Comparison of ENCODE assay signal across 31 mouse cellular contexts in genomic region chr5:107444251-107444650, GRCm38 (mm10). TPM values are rescaled to one million over a fixed set of nuclear protein-coding genes. Genes with fewer than 3 reads are reported as not detected.
A peak's percentile ranks its signal among the peaks of the same experiment; 100 is the strongest.
DNase-seq lines count a peak whose midpoint lies in the region; ATAC-seq lines count a peak whose summit lies in the region.
"Had no signal": no experiment of that assay in that cellular context is flagged by ENCODE, and none has a peak within 500 bp of the region (broad histone marks: within the 10 kb centered on the region; RNA-seq: fewer than 3 reads in every experiment).

No protein-coding gene starts in this region.

- H3K27me3 ChIP-seq in embryonic facial prominence, embryonic 14.5 days (replicated peaks; ENCODE audit: control insufficient read depth, insufficient read depth, low read length), result no peaks in the 10 kb centered on the region
- no peaks in the 10 kb centered on the region for H3K27me3 ChIP-seq in embryonic facial prominence, embryonic 10.5 days (replicated peaks; ENCODE audit: low read depth, poor library complexity, severe bottlenecking)
- H3K27me3 ChIP-seq in hindbrain, embryonic 13.5 days, result no peaks in the 10 kb centered on the region
- no peaks in the 10 kb centered on the region for H3K27me3 ChIP-seq in hindbrain, embryonic 12.5 days
- no peaks in the 10 kb centered on the region for H3K27me3 ChIP-seq in neural tube, embryonic 14.5 days (ENCODE audit: control insufficient read depth, insufficient read depth, low read length)
- no peaks in the 10 kb centered on the region for H3K27me3 ChIP-seq in neural tube, embryonic 15.5 days (replicated peaks)
- H3K27me3 ChIP-seq: embryonic facial prominence, embryonic 13.5 days; heart, embryonic 12.5 days; heart, embryonic 15.5 days; hindbrain, embryonic 15.5 days; Patski had no signal

- H3K36me3 ChIP-seq in embryonic facial prominence, embryonic 14.5 days (ENCODE audit: control insufficient read depth, insufficient read depth, low read length), result no peaks in the 10 kb centered on the region
- no peaks in the 10 kb centered on the region; the same call in 1 of the 2 replicates for H3K36me3 ChIP-seq in embryonic facial prominence, embryonic 10.5 days (replicated peaks)
- H3K36me3 ChIP-seq in hindbrain, embryonic 13.5 days, result no peaks in the 10 kb centered on the region
- H3K36me3 ChIP-seq in hindbrain, embryonic 12.5 days, result no peaks in the 10 kb centered on the region
- no peaks in the 10 kb centered on the region for H3K36me3 ChIP-seq in neural tube, embryonic 14.5 days (ENCODE audit: control insufficient read depth, insufficient read depth, low read length)
- no peaks in the 10 kb centered on the region for H3K36me3 ChIP-seq in neural tube, embryonic 15.5 days
- H3K36me3 ChIP-seq: forebrain, embryonic 10.5 days; heart, embryonic 15.5 days; hindbrain, embryonic 10.5 days; hindbrain, embryonic 15.5 days had no signal

- no peaks in the 10 kb centered on the region for H3K4me1 ChIP-seq in embryonic facial prominence, embryonic 14.5 days (ENCODE audit: control insufficient read depth, insufficient read depth, low read length)
- no peaks in the 10 kb centered on the region for H3K4me1 ChIP-seq in embryonic facial prominence, embryonic 10.5 days
- peaks cover under 1% of the 10 kb centered on the region; the same call in 1 of the 2 replicates for H3K4me1 ChIP-seq in hindbrain, embryonic 13.5 days (replicated peaks)
- no peaks in the 10 kb centered on the region for H3K4me1 ChIP-seq in hindbrain, embryonic 12.5 days
- H3K4me1 ChIP-seq in neural tube, embryonic 14.5 days (ENCODE audit: control insufficient read depth, insufficient read depth, low read length), result no peaks in the 10 kb centered on the region
- H3K4me1 ChIP-seq in neural tube, embryonic 15.5 days, result no peaks in the 10 kb centered on the region
- H3K4me1 ChIP-seq: forebrain, embryonic 10.5 days; heart, embryonic 12.5 days; heart, embryonic 15.5 days; hindbrain, embryonic 10.5 days had no signal

- H3K4me3 ChIP-seq in embryonic facial prominence, embryonic 14.5 days (ENCODE audit: low read depth, low read length), result no peak overlapping the region
- no peak overlapping the region for H3K4me3 ChIP-seq in embryonic facial prominence, embryonic 10.5 days
- no peak overlapping the region for H3K4me3 ChIP-seq in hindbrain, embryonic 13.5 days
- no peak overlapping the region for H3K4me3 ChIP-seq in hindbrain, embryonic 12.5 days
- H3K4me3 ChIP-seq in neural tube, embryonic 14.5 days (ENCODE audit: low read depth, low read length), result no peak overlapping the region
- no peak overlapping the region for H3K4me3 ChIP-seq in neural tube, embryonic 15.5 days (replicated peaks)
- H3K4me3 ChIP-seq: embryonic facial prominence, embryonic 13.5 days; forebrain, embryonic 10.5 days; heart, embryonic 12.5 days; heart, embryonic 15.5 days; hindbrain, embryonic 10.5 days; hindbrain, embryonic 15.5 days had no signal

- no peak overlapping the region for H3K4me2 ChIP-seq in embryonic facial prominence, embryonic 14.5 days (ENCODE audit: low read depth, low read length)
- no peak overlapping the region for H3K4me2 ChIP-seq in hindbrain, embryonic 13.5 days
- no peak overlapping the region for H3K4me2 ChIP-seq in hindbrain, embryonic 12.5 days (replicated peaks)
- no peak overlapping the region for H3K4me2 ChIP-seq in neural tube, embryonic 14.5 days (ENCODE audit: low read depth, low read length)
- H3K4me2 ChIP-seq in neural tube, embryonic 15.5 days, result no peak overlapping the region
- H3K4me2 ChIP-seq: embryonic facial prominence, embryonic 13.5 days; heart, embryonic 12.5 days; heart, embryonic 15.5 days; hindbrain, embryonic 15.5 days had no signal

- peak; percentile 67; the same call in 1 of the 2 replicates for ATAC-seq in embryonic facial prominence, embryonic 14.5 days (ENCODE audit: low read depth)
- ATAC-seq in hindbrain, embryonic 13.5 days (ENCODE audit: low FRiP score), result no peak
- no peak for ATAC-seq in hindbrain, embryonic 12.5 days (ENCODE audit: low FRiP score)
- ATAC-seq in neural tube, embryonic 14.5 days (ENCODE audit: low read depth), result peak; percentile 51; the same call in 1 of the 2 replicates
- ATAC-seq in neural tube, embryonic 15.5 days (ENCODE audit: low FRiP score), result no peak
- ATAC-seq: forebrain, embryonic 14.5 days; forebrain, postnatal 0 days; intestine, postnatal 0 days; Patski had no signal

- DNase-seq in adrenal gland, postnatal 10 days, result peak; percentile 27
- no peak for DNase-seq in adrenal gland, postnatal 25 days
- DNase-seq in embryonic facial prominence, embryonic 14.5 days (ENCODE audit: low spot score), result no peak
- DNase-seq in embryonic facial prominence, embryonic 10.5 days (ENCODE audit: low spot score), result no peak
- DNase-seq: cerebellum, adult 11-12 months; cerebellum, adult 8-10 months; cerebellum, postnatal 25 days; forebrain, postnatal 0 days; heart, adult 18-20 months; heart, postnatal 10 days; heart, postnatal 36 days; kidney, adult 2 months had no signal

- 89% methylated on average over 4 of the region's 4 CpGs for WGBS in embryonic facial prominence, embryonic 14.5 days
- WGBS in embryonic facial prominence, embryonic 10.5 days, result 92% methylated on average over 4 of the region's 4 CpGs
- 76% methylated on average over 4 of the region's 4 CpGs for WGBS in hindbrain, embryonic 13.5 days
- WGBS in hindbrain, embryonic 12.5 days, result 81% methylated on average over 4 of the region's 4 CpGs
- WGBS in neural tube, embryonic 14.5 days, result 65% methylated on average over 4 of the region's 4 CpGs
- 52% methylated on average over 4 of the region's 4 CpGs for WGBS in neural tube, embryonic 15.5 days

- no peak overlapping the region for H3K27ac ChIP-seq in embryonic facial prominence, embryonic 14.5 days (replicated peaks; ENCODE audit: low read depth, low read length)
- H3K27ac ChIP-seq in embryonic facial prominence, embryonic 10.5 days (replicated peaks), result no peak overlapping the region
- H3K27ac ChIP-seq in hindbrain, embryonic 13.5 days, result 0 out of 2 replicates have a peak overlapping the region, but pooled peaks have one; percentile 48
- no peak overlapping the region for H3K27ac ChIP-seq in hindbrain, embryonic 12.5 days
- no peak overlapping the region; the same call in 1 of the 2 replicates for H3K27ac ChIP-seq in neural tube, embryonic 14.5 days (ENCODE audit: low read depth, low read length)
- H3K27ac ChIP-seq in neural tube, embryonic 15.5 days (replicated peaks), result no peak overlapping the region
- H3K27ac ChIP-seq: embryonic facial prominence, embryonic 13.5 days; forebrain, embryonic 10.5 days; heart, embryonic 15.5 days; hindbrain, embryonic 10.5 days; hindbrain, embryonic 15.5 days had no signal

- H3K9ac ChIP-seq in embryonic facial prominence, embryonic 14.5 days (ENCODE audit: low read depth, low read length), result no peak overlapping the region
- no peak overlapping the region for H3K9ac ChIP-seq in hindbrain, embryonic 13.5 days
- H3K9ac ChIP-seq in hindbrain, embryonic 12.5 days, result no peak overlapping the region
- no peak overlapping the region for H3K9ac ChIP-seq in neural tube, embryonic 14.5 days (replicated peaks; ENCODE audit: low read depth, low read length)
- no peak overlapping the region for H3K9ac ChIP-seq in neural tube, embryonic 15.5 days (replicated peaks)
- H3K9ac ChIP-seq: embryonic facial prominence, embryonic 13.5 days; forebrain, postnatal 0 days; heart, embryonic 12.5 days; heart, embryonic 15.5 days; hindbrain, embryonic 15.5 days had no signal

- H3K9me3 ChIP-seq in embryonic facial prominence, embryonic 14.5 days (ENCODE audit: control insufficient read depth, low read length), result no peaks in the 10 kb centered on the region
- H3K9me3 ChIP-seq in embryonic facial prominence, embryonic 10.5 days, result no peaks in the 10 kb centered on the region
- no peaks in the 10 kb centered on the region for H3K9me3 ChIP-seq in hindbrain, embryonic 13.5 days
- no peaks in the 10 kb centered on the region for H3K9me3 ChIP-seq in hindbrain, embryonic 12.5 days (replicated peaks)
- no peaks in the 10 kb centered on the region for H3K9me3 ChIP-seq in neural tube, embryonic 14.5 days (ENCODE audit: control insufficient read depth, low read length)
- no peaks in the 10 kb centered on the region for H3K9me3 ChIP-seq in neural tube, embryonic 15.5 days (replicated peaks)
- H3K9me3 ChIP-seq: embryonic facial prominence, embryonic 13.5 days; forebrain, embryonic 10.5 days; heart, embryonic 12.5 days; heart, embryonic 15.5 days; hindbrain, embryonic 10.5 days; hindbrain, embryonic 15.5 days had no signal

RNA-seq across cellular contexts. Expression of gene Btbd8, which starts 6.5 kb away (rescaled TPM):
- 10 to 100 TPM in 1 of 2 experiments, 1 to 10 TPM in 1; 6.9 to 12.0 TPM for total RNA-seq in adrenal gland, postnatal 10 days (2021)
- 6.6 and 11.1 TPM in 2 replicates for total RNA-seq in adrenal gland, postnatal 25 days (2021)
- polyA plus RNA-seq in embryonic facial prominence, embryonic 14.5 days (2014; fragmentation: Nextera tagmentation; extraction: Ambion mirVana), result 4.8 and 5.8 TPM in 2 replicates
- 4.5 and 4.9 TPM in 2 replicates for polyA plus RNA-seq in embryonic facial prominence, embryonic 10.5 days (2016; fragmentation: Nextera tagmentation; extraction: Ambion mirVana)
- 15.1 and 16.3 TPM in 2 replicates for polyA plus RNA-seq in hindbrain, embryonic 13.5 days (2015; fragmentation: Nextera tagmentation; extraction: Ambion mirVana)
- polyA plus RNA-seq in hindbrain, embryonic 12.5 days (2016; fragmentation: Nextera tagmentation; extraction: Ambion mirVana), result 8.8 and 10.3 TPM in 2 replicates
- polyA plus RNA-seq in neural tube, embryonic 14.5 days (2014; fragmentation: Nextera tagmentation; extraction: Ambion mirVana), result 19.0 and 21.2 TPM in 2 replicates
- polyA plus RNA-seq in neural tube, embryonic 15.5 days (2015; fragmentation: Nextera tagmentation; extraction: Ambion mirVana), result 17.8 and 19.5 TPM in 2 replicates

RNA-seq across cellular contexts. Expression of gene Lpcat2b, which starts 12.9 kb away (rescaled TPM):
- total RNA-seq in adrenal gland, postnatal 10 days (2021), result not detected
- not detected in 2 replicates for total RNA-seq in adrenal gland, postnatal 25 days (2021)
- not detected in 2 replicates for polyA plus RNA-seq in embryonic facial prominence, embryonic 14.5 days (2014; fragmentation: Nextera tagmentation; extraction: Ambion mirVana)
- not detected in 2 replicates for polyA plus RNA-seq in embryonic facial prominence, embryonic 10.5 days (2016; fragmentation: Nextera tagmentation; extraction: Ambion mirVana)
- polyA plus RNA-seq in hindbrain, embryonic 13.5 days (2015; fragmentation: Nextera tagmentation; extraction: Ambion mirVana), result not detected in 2 replicates
- polyA plus RNA-seq in hindbrain, embryonic 12.5 days (2016; fragmentation: Nextera tagmentation; extraction: Ambion mirVana), result not detected in 2 replicates
- polyA plus RNA-seq in neural tube, embryonic 14.5 days (2014; fragmentation: Nextera tagmentation; extraction: Ambion mirVana), result 0.07 TPM in 1 of 2 replicates, not detected in the other
- polyA plus RNA-seq in neural tube, embryonic 15.5 days (2015; fragmentation: Nextera tagmentation; extraction: Ambion mirVana), result not detected in 2 replicates
- total RNA-seq: adrenal gland, adult 18-20 months; adrenal gland, postnatal 4 days; common myeloid progenitor, adult 5-6 weeks; ES-E14; forebrain, postnatal 0 days; gastrocnemius, adult 8-10 months; heart, adult 18-20 months; heart, postnatal 10 days; heart, postnatal 36 days had no signal
- polyA plus RNA-seq: embryonic facial prominence, embryonic 13.5 days; forebrain, embryonic 10.5 days; forebrain, embryonic 14.5 days; heart, embryonic 12.5 days; heart, embryonic 15.5 days; hindbrain, embryonic 10.5 days; hindbrain, embryonic 15.5 days; intestine, embryonic 14.5 days; intestine, postnatal 0 days; kidney, adult 2 months; Patski had no signal

RNA-seq across cellular contexts. Expression of gene Ephx4, which starts 41.7 kb away (rescaled TPM):
- total RNA-seq in adrenal gland, postnatal 10 days (2021), result 1 to 10 TPM in 1 of 2 experiments, under 1 TPM in 1; 0.75 to 1.4 TPM
- total RNA-seq in adrenal gland, postnatal 25 days (2021), result 1.3 and 2.8 TPM in 2 replicates
- polyA plus RNA-seq in embryonic facial prominence, embryonic 14.5 days (2014; fragmentation: Nextera tagmentation; extraction: Ambion mirVana), result 2.8 and 3.2 TPM in 2 replicates
- 0.43 and 0.76 TPM in 2 replicates for polyA plus RNA-seq in embryonic facial prominence, embryonic 10.5 days (2016; fragmentation: Nextera tagmentation; extraction: Ambion mirVana)
- 1.7 and 1.9 TPM in 2 replicates for polyA plus RNA-seq in hindbrain, embryonic 13.5 days (2015; fragmentation: Nextera tagmentation; extraction: Ambion mirVana)
- 1.2 and 2.2 TPM in 2 replicates for polyA plus RNA-seq in hindbrain, embryonic 12.5 days (2016; fragmentation: Nextera tagmentation; extraction: Ambion mirVana)
- polyA plus RNA-seq in neural tube, embryonic 14.5 days (2014; fragmentation: Nextera tagmentation; extraction: Ambion mirVana), result 3.5 and 3.9 TPM in 2 replicates
- polyA plus RNA-seq in neural tube, embryonic 15.5 days (2015; fragmentation: Nextera tagmentation; extraction: Ambion mirVana), result 3.8 and 5.4 TPM in 2 replicates
- total RNA-seq: common myeloid progenitor, adult 5-6 weeks had no signal

Comparison
In these comparisons a context has a peak if more than half of its experiments do, and no peak if none do; other contexts are left out.
1. ATAC-seq: peak in embryonic facial prominence, embryonic 14.5 days (single experiment) and neural tube, embryonic 14.5 days (single experiment); none in hindbrain, embryonic 13.5 days (single experiment), hindbrain, embryonic 12.5 days (single experiment) and neural tube, embryonic 15.5 days (single experiment).